In genomic region chr13:35994067-35994466, GRCm38 (mm10) we compare ENCODE assay signal across 8 mouse cellular contexts. TPM values are rescaled to one million over a fixed set of nuclear protein-coding genes. Genes with fewer than 3 reads are reported as not detected.
DNase-seq lines count a peak whose midpoint lies in the region; ATAC-seq and TF ChIP-seq lines count a peak whose summit lies in the region.
"Had no signal": no experiment of that assay in that cellular context is flagged by ENCODE, and none has a peak within 500 bp of the region (broad histone marks: within the 10 kb centered on the region; RNA-seq: fewer than 3 reads in every experiment).

No protein-coding gene starts in this region.

- no peak for TF ChIP-seq CTCF in stomach, postnatal 0 days (IDR thresholded peaks at IDR 0.05; ENCODE audit: low read depth)

- DNase-seq in adrenal gland, adult 18-20 months (ENCODE audit: low spot score in 2 of 2): peak; percentile 74 to 81
- peak; percentile 28 for DNase-seq in cerebellum, adult 11-12 months
- peak; percentile 33 to 64 for DNase-seq in gastrocnemius, postnatal 4 days (ENCODE audit: low spot score in 2 of 2)
- DNase-seq in kidney, postnatal 10 days: peak; percentile 67
- DNase-seq in stomach, postnatal 0 days (ENCODE audit: low spot score): peak; percentile 58

- TF ChIP-seq EP300 in stomach, postnatal 0 days (optimal IDR thresholded peaks at IDR 0.05): no peak

- H3K36me3 ChIP-seq in liver, embryonic 15.5 days (replicated peaks): no peaks in the 10 kb centered on the region
- no peaks in the 10 kb centered on the region for H3K36me3 ChIP-seq in stomach, postnatal 0 days (ENCODE audit: control insufficient read depth, insufficient read depth, low read length)
- H3K36me3 ChIP-seq: limb, embryonic 15.5 days had no signal

- no peaks in the 10 kb centered on the region for H3K27me3 ChIP-seq in liver, embryonic 15.5 days
- no peaks in the 10 kb centered on the region for H3K27me3 ChIP-seq in stomach, postnatal 0 days (ENCODE audit: control insufficient read depth, insufficient read depth, low read length)
- H3K27me3 ChIP-seq: limb, embryonic 15.5 days had no signal

- ATAC-seq in liver, embryonic 15.5 days (ENCODE audit: insufficient read depth): peak; percentile 80
- ATAC-seq in stomach, postnatal 0 days (ENCODE audit: low FRiP score, low TSS enrichment): peak; percentile 78
- ATAC-seq in monocyte, adult 5-6 weeks (replicated peaks; ENCODE audit: insufficient number of reproducible peaks, low FRiP score, low TSS enrichment, poor library complexity, severe bottlenecking): no peak

- no peak overlapping the region for H3K4me2 ChIP-seq in liver, embryonic 15.5 days
- H3K4me2 ChIP-seq in stomach, postnatal 0 days (replicated peaks; ENCODE audit: low read depth): no peak overlapping the region
- H3K4me2 ChIP-seq: limb, embryonic 15.5 days had no signal

- 73% methylated on average over 8 of the region's 8 CpGs for WGBS in liver, embryonic 15.5 days (ENCODE audit: insufficient replicate concordance)
- WGBS in stomach, postnatal 0 days: 31% methylated on average over 8 of the region's 8 CpGs

- H3K4me3 ChIP-seq in liver, embryonic 15.5 days (replicated peaks): no peak overlapping the region
- no peak overlapping the region for H3K4me3 ChIP-seq in stomach, postnatal 0 days (ENCODE audit: low read depth, low read length)
- H3K4me3 ChIP-seq: limb, embryonic 15.5 days had no signal

- no peak overlapping the region for H3K9ac ChIP-seq in liver, embryonic 15.5 days
- no peak overlapping the region for H3K9ac ChIP-seq in stomach, postnatal 0 days (ENCODE audit: low read length)
- H3K9ac ChIP-seq: limb, embryonic 15.5 days had no signal

- H3K27ac ChIP-seq in liver, embryonic 15.5 days (replicated peaks): no peak overlapping the region
- peak overlapping the region; percentile 40; the same call in 1 of the 2 replicates for H3K27ac ChIP-seq in stomach, postnatal 0 days (replicated peaks)
- H3K27ac ChIP-seq: limb, embryonic 15.5 days had no signal

- peaks cover 15% of the 10 kb centered on the region for H3K4me1 ChIP-seq in liver, embryonic 15.5 days (replicated peaks)
- H3K4me1 ChIP-seq in stomach, postnatal 0 days (replicated peaks; ENCODE audit: control insufficient read depth, insufficient read depth): no peaks in the 10 kb centered on the region

- no peaks in the 10 kb centered on the region for H3K9me3 ChIP-seq in liver, embryonic 15.5 days (replicated peaks)
- no peaks in the 10 kb centered on the region for H3K9me3 ChIP-seq in stomach, postnatal 0 days (ENCODE audit: control insufficient read depth, low read length)
- H3K9me3 ChIP-seq: limb, embryonic 15.5 days had no signal

RNA-seq across cellular contexts. Expression of gene Ppp1r3g, which starts 35.4 kb away (rescaled TPM):
- total RNA-seq in adrenal gland, adult 18-20 months (2021): 1 to 10 TPM in 1 of 2 experiments, under 1 TPM in 1; 0.33 to 2.7 TPM
- total RNA-seq in gastrocnemius, postnatal 4 days (2021): under 1 TPM; 0.15 to 0.18 TPM
- 1.3 and 2.7 TPM in 2 replicates for polyA plus RNA-seq in liver, embryonic 15.5 days (2015; fragmentation: Nextera tagmentation; extraction: Ambion mirVana)
- polyA plus RNA-seq in stomach, postnatal 0 days (2015; fragmentation: Nextera tagmentation; extraction: Ambion mirVana): 0.05 and 0.21 TPM in 2 replicates
- not detected in 3 replicates for total RNA-seq in monocyte, adult 5-6 weeks (2017)
